Mouse (Mus musculus) forebrain, embryonic 14.5 days (tissue): ENCODE data around the gene Apbb2. TPM values are rescaled to one million over a fixed set of nuclear protein-coding genes. Genes with fewer than 3 reads are reported as not detected.

Experiments
- ATAC-seq: fragments of 200-750 bp; cut with Nextera tagmentation; 2 replicates; pipeline ENCODE4 v1.8.0; 2017; ENCODE audit warnings: mild to moderate bottlenecking, moderate library complexity
- DNase-seq: peaks from one replicate; pipeline ENCODE4 v3.0.0-alpha.2; 2015; ENCODE audit warnings: low spot score
- H3K27ac ChIP-seq: fragments of 300-500 bp; sonication (generic); 2 replicates; pipeline ENCODE4 v1.5.1; 2014; ENCODE audit warnings: low read depth, mild to moderate bottlenecking, control low read depth, low read length, moderate library complexity
- H3K27me3 ChIP-seq: fragments of 300-500 bp; sonication (generic); replicated peaks from 2 replicates; pipeline ENCODE4 v1.6.1; 2014; ENCODE audit warnings: low read length, control low read depth, mixed read lengths; ENCODE audit not compliant: control insufficient read depth, insufficient read depth
- H3K36me3 ChIP-seq: fragments of 300-500 bp; sonication (generic); 2 replicates; pipeline ENCODE4 v1.6.1; 2014; ENCODE audit warnings: low read length, control low read depth; ENCODE audit not compliant: control insufficient read depth, insufficient read depth
- H3K4me1 ChIP-seq: fragments of 300-500 bp; sonication (generic); 2 replicates; pipeline ENCODE4 v1.6.1; 2014; ENCODE audit warnings: antibody characterized with exemption, low read length, control low read depth; ENCODE audit not compliant: control insufficient read depth, insufficient read depth
- H3K4me2 ChIP-seq: fragments of 300-500 bp; sonication (generic); 2 replicates; pipeline ENCODE4 v1.6.1; 2014; ENCODE audit warnings: mild to moderate bottlenecking, control low read depth, low read length
- H3K4me3 ChIP-seq: fragments of 300-500 bp; sonication (generic); 2 replicates; pipeline ENCODE4 v1.5.1; 2014; ENCODE audit warnings: low read depth, low read length, control low read depth
- H3K9ac ChIP-seq: fragments of 300-500 bp; sonication (generic); 2 replicates; pipeline ENCODE4 v1.6.1; 2014; ENCODE audit warnings: mild to moderate bottlenecking, low read length, control low read depth, moderate library complexity
- H3K9me3 ChIP-seq: fragments of 300-500 bp; sonication (generic); replicated peaks from 2 replicates; pipeline ENCODE4 v1.6.1; 2016; ENCODE audit warnings: low read length, control low read depth, mixed read lengths; ENCODE audit not compliant: control insufficient read depth
- WGBS: fragments of 180-500 bp; shearing (Covaris S2); extraction: QIAGEN DNeasy Blood & Tissue Kit; methylation state at CpG from one replicate; pipeline ENCODE4 v1.1.7; 2014; 5-methylcytosine and 5-hydroxymethylcytosine counted together
- polyA plus RNA-seq: library from polyadenylated mRNA; unstranded; fragments of >200 nt; fragmentation: Nextera tagmentation; extraction: Ambion mirVana; gene quantifications from 2 replicates; pipeline ENCODE4 v1.2.1, GENCODE M21; 2014

Gene Apbb2
- polyA plus RNA-seq, 1 experiment from 2014 or later = 60.6 TPM

DNA sequence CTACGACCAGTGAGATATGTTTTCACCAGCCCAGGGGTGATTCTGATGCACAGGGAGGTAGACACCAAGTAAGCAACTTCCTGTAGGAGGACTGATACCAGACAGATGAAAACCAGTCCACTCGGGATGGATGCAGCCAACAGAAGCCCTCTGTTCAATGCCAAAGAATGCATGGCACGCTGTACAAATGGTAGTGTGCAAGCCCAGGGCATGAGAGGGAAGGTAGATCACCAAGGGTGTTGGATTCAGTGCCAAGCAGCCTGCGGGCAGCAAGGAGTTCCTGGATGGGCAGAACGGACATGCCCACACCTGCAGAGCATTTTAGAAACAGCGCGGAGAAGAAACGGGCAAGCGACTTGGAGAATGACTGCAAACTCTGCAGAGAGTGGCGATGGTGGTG is 10.8 kb downstream of the Apbb2 start:
- H3K4me2 ChIP-seq = no peak overlapping the region
- no peaks in the 10 kb centered on the region for H3K36me3 ChIP-seq
- ATAC-seq (no peak), DNase-seq (no peak)
- H3K9me3 ChIP-seq = no peaks in the 10 kb centered on the region
- H3K4me3 ChIP-seq = no peak overlapping the region
- no peaks in the 10 kb centered on the region for H3K27me3 ChIP-seq
- H3K4me1 ChIP-seq = 0 out of 2 replicates have a peak, but pooled peaks cover 2% of the 10 kb centered on the region
- 95% methylated on average over 10 of the region's 10 CpGs for WGBS
- H3K9ac ChIP-seq = no peak overlapping the region
- H3K27ac ChIP-seq = no peak overlapping the region

- Histone ChIP-seq H3K4me3 (no peak overlapping the region), H3K4me1 (0 out of 2 replicates have a peak, but pooled peaks cover 2% of the 10 kb centered on the region), H3K27me3 (no peaks in the 10 kb centered on the region), H3K27ac (no peak overlapping the region), H3K9me3 (no peaks in the 10 kb centered on the region), H3K9ac (no peak overlapping the region), H3K36me3 (no peaks in the 10 kb centered on the region), H3K4me2 (no peak overlapping the region)
- no peak for ATAC-seq
- no peak for DNase-seq
- WGBS = 91% methylated on average over 4 of the region's 4 CpGs
Measured at GRCm38 (mm10) chr5:66607201-66607600, 11.4 kb downstream of the Apbb2 start.

GRCm38 (mm10) chr5:66605636-66606035 is 12.9 kb downstream of the Apbb2 start:
- no peaks in the 10 kb centered on the region for H3K9me3 ChIP-seq
- H3K36me3 ChIP-seq = no peaks in the 10 kb centered on the region
- 87% methylated on average over 11 of the region's 11 CpGs for WGBS
- no peak overlapping the region for H3K27ac ChIP-seq
- 0 out of 2 replicates have a peak, but pooled peaks cover 2% of the 10 kb centered on the region for H3K4me1 ChIP-seq
- ATAC-seq (no peak), DNase-seq (no peak)
- H3K4me2 ChIP-seq = no peak overlapping the region
- H3K27me3 ChIP-seq = no peaks in the 10 kb centered on the region
- no peak overlapping the region for H3K9ac ChIP-seq
- H3K4me3 ChIP-seq = no peak overlapping the region

GRCm38 (mm10) chr5:66604423-66604822 is 14.2 kb downstream of the Apbb2 start:
- ATAC-seq (no peak), DNase-seq (no peak)
- Histone ChIP-seq H3K27ac (no peak overlapping the region), H3K4me3 (no peak overlapping the region), H3K9ac (no peak overlapping the region), H3K27me3 (no peaks in the 10 kb centered on the region), H3K4me1 (0 out of 2 replicates have a peak, but pooled peaks cover 2% of the 10 kb centered on the region), H3K4me2 (no peak overlapping the region), H3K9me3 (no peaks in the 10 kb centered on the region), H3K36me3 (no peaks in the 10 kb centered on the region)
- 81% methylated on average over 4 of the region's 4 CpGs for WGBS

DNA sequence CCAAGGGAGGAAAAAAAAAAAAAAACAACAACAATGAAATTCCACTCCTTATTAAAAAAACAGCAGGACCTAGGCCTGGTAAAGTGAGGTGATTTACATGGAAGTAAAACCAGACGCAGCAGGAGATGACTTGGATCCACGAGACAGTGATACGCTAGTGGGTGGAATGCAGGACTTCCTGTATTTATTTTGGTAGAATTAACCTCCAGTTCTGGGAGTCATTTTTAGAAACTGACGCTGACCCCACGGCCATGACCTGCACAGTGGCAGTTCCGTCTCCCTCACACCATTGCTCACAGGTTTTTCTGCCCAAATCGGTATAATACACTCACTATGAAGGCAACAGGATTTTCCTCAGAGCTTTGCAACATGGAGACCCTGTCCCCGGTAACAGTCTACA is 14.8 kb downstream of the Apbb2 start:
- no peaks in the 10 kb centered on the region for H3K36me3 ChIP-seq
- H3K9ac ChIP-seq = no peak overlapping the region
- DNase-seq (no peak), ATAC-seq (no peak)
- no peaks in the 10 kb centered on the region for H3K9me3 ChIP-seq
- H3K4me3 ChIP-seq = no peak overlapping the region
- no peaks in the 10 kb centered on the region for H3K27me3 ChIP-seq
- H3K4me1 ChIP-seq = 0 out of 2 replicates have a peak, but pooled peaks cover 2% of the 10 kb centered on the region
- H3K27ac ChIP-seq = no peak overlapping the region
- no peak overlapping the region for H3K4me2 ChIP-seq
- 65% methylated on average over 8 of the region's 8 CpGs for WGBS

GRCm38 (mm10) chr5:66603223-66603622 is 15.4 kb downstream of the Apbb2 start:
- no peak overlapping the region for H3K4me3 ChIP-seq
- no peak for ATAC-seq
- 49% methylated on average over 7 of the region's 7 CpGs for WGBS
- H3K27ac ChIP-seq = no peak overlapping the region
- no peaks in the 10 kb centered on the region for H3K36me3 ChIP-seq
- no peak for DNase-seq
- no peak overlapping the region for H3K9ac ChIP-seq
- H3K4me1 ChIP-seq = 0 out of 2 replicates have a peak, but pooled peaks cover 2% of the 10 kb centered on the region
- H3K9me3 ChIP-seq = no peaks in the 10 kb centered on the region
- H3K27me3 ChIP-seq = no peaks in the 10 kb centered on the region
- H3K4me2 ChIP-seq = no peak overlapping the region

- ATAC-seq = no peak
- Histone ChIP-seq H3K4me1 (0 out of 2 replicates have a peak, but pooled peaks cover 2% of the 10 kb centered on the region), H3K4me3 (no peak overlapping the region), H3K36me3 (no peaks in the 10 kb centered on the region), H3K27ac (no peak overlapping the region), H3K9ac (no peak overlapping the region), H3K4me2 (no peak overlapping the region), H3K9me3 (no peaks in the 10 kb centered on the region), H3K27me3 (no peaks in the 10 kb centered on the region)
- no peak for DNase-seq
- 30% methylated on average over 9 of the region's 9 CpGs for WGBS
Measured at GRCm38 (mm10) chr5:66602287-66602820, 16.2 kb downstream of the Apbb2 start.

DNA sequence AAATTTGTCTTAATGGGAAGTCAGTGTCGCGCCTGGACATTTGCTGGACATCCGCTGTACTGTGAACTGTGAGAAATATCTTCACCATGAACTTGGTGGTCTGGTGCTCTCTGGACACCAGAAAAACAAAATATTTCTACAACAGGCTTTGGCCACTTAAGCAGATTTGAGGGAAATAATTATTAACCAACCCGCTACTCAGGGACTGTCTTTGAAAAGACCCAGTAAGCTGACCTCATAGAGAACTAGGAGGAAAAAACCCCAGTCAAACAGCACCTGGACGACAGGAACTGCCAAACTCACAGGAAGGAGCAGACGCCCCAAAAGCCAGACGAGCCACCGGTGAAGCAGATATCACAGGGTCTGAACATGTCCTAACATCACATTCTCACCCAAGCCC is 18.2 kb downstream of the Apbb2 start:
- WGBS = 93% methylated on average over 8 of the region's 8 CpGs

GRCm38 (mm10) chr5:66599888-66600287 is 18.7 kb downstream of the Apbb2 start:
- H3K27ac ChIP-seq = no peak overlapping the region
- no peaks in the 10 kb centered on the region for H3K36me3 ChIP-seq
- no peaks in the 10 kb centered on the region for H3K27me3 ChIP-seq
- H3K9me3 ChIP-seq = no peaks in the 10 kb centered on the region
- DNase-seq = no peak
- no peaks in the 10 kb centered on the region for H3K4me1 ChIP-seq
- H3K4me3 ChIP-seq = no peak overlapping the region
- no peak overlapping the region for H3K9ac ChIP-seq
- no peak overlapping the region for H3K4me2 ChIP-seq
- WGBS = 87% methylated on average over 9 of the region's 9 CpGs
- no peak for ATAC-seq

More for the DNA sequence above, 18.2 kb downstream of the Apbb2 start:
- ATAC-seq (no peak), DNase-seq (no peak)
- H3K4me1 ChIP-seq = no peaks in the 10 kb centered on the region
- H3K9ac ChIP-seq = no peak overlapping the region
- H3K4me3 ChIP-seq = no peak overlapping the region
- no peaks in the 10 kb centered on the region for H3K9me3 ChIP-seq
- no peaks in the 10 kb centered on the region for H3K36me3 ChIP-seq
- H3K27ac ChIP-seq = no peak overlapping the region
- H3K27me3 ChIP-seq = no peaks in the 10 kb centered on the region
- no peak overlapping the region for H3K4me2 ChIP-seq
